Mouse (Mus musculus) layer of hippocampus, adult 18-20 months (tissue): ENCODE measurements around the gene 1700003E16Rik. TPM values are rescaled to one million over a fixed set of nuclear protein-coding genes. Genes with fewer than 3 reads are reported as not detected.

ENCODE experiments used
- DNase-seq, 2 experiments: peaks; one replicate each; pipeline ENCODE4 v3.0.0; 2022; ENCODE audit warnings: low spot score in 2 of 2
- total RNA-seq, 2 experiments: library from RNA; stranded (reverse); gene quantifications; 2 replicates each; pipeline ENCODE4 v1.2.3; 2021

The 1700003E16Rik gene
- total RNA-seq, 2 experiments from 2014 or later, result 25.3 to 26.1 TPM

DNA sequence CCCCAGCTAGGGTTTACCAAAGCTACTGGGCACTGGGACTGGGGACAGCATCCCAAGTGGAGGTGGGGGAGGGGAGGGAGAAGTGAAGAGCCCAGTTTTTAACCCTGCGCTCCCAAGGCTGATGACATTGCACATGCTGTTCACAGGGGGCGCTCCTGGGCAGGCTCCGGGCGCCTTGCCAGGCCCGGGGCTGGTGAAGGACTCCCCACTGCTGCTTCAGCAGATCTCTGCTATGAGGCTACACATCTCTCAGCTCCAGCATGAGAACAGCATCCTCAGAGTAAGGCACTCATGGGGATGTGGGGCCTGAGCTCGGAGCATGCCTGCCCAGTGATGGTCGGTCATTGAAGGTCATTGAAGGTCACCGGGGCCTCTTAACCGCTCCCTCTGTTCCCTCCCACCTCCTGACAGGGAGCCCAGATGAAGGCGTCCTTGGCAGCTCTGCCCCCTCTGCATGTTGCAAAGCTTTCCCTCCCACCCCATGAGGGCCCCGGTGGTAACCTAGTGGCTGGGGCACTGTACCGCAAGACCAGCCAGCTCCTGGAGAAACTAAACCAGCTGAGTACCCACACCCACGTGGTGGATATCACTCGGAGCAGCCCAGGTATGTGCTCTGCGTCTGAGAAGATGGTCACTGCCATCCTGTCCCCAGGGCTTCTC is 41.3 kb downstream of the 1700003E16Rik start:
- DNase-seq, result peak; percentile 71 to 81

DNA sequence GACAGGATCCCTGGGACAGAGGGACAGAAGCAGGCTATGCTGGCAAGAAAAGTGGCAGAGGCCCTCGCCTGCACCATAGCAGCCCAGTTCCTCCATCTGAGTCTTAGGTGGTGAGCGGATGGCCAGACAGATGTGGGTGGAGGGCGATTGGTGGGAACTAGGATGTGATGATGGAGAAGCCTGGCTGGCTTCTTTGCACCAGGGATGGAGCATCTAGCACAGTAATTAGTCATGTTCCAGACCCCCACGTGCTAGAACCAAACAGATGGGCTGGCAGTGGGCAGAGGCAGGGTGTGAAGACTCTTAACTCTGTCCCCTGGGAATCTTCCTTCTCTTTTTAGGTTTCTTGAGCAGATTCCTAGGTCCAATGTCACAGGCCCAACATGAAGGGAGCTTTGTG is 47.1 kb downstream of the 1700003E16Rik start:
- no peak for DNase-seq

DNA sequence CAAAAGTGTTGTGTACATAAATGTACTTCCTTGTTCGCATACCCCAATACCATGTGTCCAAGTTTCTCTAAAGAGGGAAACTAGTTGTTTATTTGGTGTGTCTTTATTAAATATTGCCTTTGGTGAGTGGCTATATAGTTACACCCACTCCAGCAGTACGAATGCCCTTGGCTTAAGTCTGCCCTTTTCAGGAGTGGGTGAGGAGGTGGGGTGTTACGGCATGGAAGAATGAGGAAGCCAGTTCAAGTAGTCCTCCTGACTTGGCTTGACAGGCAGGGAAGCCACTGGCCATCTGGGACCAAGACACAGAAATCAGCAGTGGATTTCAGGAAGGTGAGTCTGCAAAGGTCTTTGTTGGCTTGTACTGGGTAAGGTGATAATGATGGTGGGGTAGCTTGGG is 49.6 kb downstream of the 1700003E16Rik start:
- no peak for DNase-seq

DNA sequence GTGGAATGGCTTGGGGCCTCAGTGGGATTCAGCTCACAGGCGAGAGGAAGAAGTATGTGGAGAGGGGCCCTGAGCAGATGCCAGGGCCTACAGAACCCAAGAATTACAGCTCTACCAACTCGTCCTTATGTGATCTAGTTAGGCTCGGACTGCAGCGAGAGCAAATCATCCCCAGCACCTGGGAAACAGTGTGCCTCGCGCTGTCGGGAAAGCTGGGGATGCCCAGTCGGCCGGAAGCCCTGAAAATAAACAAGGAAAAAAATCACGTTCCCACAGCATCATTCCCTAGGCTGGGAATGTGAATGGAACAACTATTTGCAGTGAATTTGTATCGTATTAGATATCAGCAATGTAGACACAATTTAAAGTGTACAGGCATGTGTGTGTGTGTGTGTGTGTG is 50.1 kb downstream of the 1700003E16Rik start:
- DNase-seq, result no peak

DNA sequence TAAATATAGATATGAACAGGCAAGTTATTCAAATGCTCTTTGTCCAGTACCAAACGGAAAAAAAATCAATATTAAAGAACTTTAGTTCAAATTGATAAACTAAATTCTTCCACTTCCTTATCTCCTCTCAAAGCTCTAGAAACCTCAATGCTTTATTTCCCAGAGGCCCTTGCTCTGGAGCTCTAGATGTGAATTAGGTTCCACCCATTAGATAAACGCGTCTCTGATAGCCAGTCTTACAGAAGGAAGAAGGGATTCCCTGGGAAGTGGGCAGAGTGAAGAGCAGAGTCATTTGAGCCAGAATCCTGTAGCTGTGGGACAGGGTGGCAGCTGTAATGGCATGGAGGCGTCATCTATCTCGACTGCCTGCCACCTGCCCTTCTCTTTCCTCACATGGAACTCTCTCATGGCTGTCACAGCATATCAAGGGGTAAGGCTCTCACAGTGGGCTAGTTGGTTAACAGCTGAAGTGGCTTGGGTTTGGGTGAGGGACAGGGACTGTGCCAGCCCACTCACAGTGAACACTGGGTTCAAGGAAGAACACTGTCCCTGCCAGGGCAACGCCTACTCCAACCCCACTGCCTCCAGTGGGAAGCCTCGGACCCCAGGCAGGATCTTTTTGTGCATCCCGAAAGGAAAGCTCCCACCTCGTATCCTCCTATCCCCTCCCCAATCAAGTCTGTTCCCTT is 51.3 kb downstream of the 1700003E16Rik start:
- DNase-seq, result no peak

DNA sequence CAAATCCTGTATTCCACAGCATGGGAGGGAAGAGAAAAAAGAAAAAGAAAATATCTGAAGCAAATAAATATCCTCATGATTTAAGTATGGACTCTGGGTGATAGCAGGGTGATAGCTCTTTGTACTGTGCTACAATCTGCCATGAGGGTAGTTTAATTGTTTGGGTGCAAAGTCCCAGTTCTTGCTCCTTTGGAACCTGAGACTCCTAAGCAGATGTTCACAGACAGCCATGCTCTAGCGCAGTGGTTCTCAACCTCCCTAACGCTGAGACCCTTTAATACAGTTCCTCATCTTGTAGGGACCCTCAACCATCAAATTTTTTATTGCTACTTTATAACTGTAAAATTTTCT is 51.8 kb downstream of the 1700003E16Rik start:
- no peak for DNase-seq

DNA sequence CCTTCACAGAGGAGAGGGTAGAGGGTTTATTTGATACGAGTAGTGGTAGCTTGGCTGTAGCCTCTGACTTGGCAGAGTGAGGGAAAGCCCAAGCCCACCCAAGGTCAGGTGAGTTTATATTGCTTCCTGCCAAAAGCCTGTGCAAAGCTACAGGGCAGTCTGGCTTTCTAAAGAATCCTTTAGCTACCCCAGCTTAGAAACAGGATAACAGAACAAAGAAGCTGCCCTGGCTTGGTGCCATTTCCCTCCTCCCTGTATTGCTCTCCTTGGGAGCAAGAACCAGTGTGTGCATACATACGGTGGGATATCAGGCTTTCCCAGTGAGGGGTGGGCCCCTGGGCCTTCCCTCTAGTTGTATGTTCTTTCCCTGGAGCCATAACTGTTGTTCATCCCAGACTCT is 54.3 kb downstream of the 1700003E16Rik start:
- no peak for DNase-seq

DNA sequence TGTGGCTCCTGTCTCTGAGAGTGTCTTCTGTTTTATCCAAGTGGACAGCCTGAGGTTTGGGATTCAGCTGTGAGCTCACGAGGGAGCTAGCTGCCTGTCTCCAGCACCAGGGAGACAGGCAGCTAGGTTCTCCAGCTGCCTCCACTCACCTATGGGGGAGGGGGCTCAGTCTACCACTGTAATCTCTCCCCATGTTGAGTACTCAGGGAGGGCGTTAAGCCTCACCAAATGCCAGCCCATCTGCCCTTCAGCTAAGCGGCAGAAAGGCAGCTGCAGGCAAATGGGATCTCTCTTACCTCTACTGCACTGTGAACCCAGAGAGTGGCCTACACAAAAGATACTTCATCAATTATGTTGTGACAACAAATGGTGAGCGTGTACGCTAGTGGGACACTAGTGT is 55.3 kb downstream of the 1700003E16Rik start:
- DNase-seq, result no peak

Other genes starting within 250 kb of the 1700003E16Rik start
- 10 to 100 TPM; 40.1 to 40.8 TPM for gene Sema4f, start 216.6 kb upstream of the 1700003E16Rik start, total RNA-seq
- gene M1ap, start 209.5 kb upstream of the 1700003E16Rik start, total RNA-seq, result not detected
- 1 to 10 TPM; 3.8 to 4.3 TPM for gene Dok1, start 122.9 kb upstream of the 1700003E16Rik start, total RNA-seq
- gene Loxl3, start 122.2 kb upstream of the 1700003E16Rik start, total RNA-seq, result 1 to 10 TPM; 2.5 to 2.8 TPM
- gene Aup1, start 101.9 kb upstream of the 1700003E16Rik start, total RNA-seq, result 100 to 1,000 TPM; 125 to 137 TPM
- gene Htra2, start 101.1 kb upstream of the 1700003E16Rik start, total RNA-seq, result 10 to 100 TPM; 43.3 to 47.7 TPM
- gene Dqx1, start 98.6 kb upstream of the 1700003E16Rik start, total RNA-seq, result under 1 TPM; 0.50 to 0.61 TPM
- not detected for gene Tlx2, start 86.1 kb upstream of the 1700003E16Rik start, total RNA-seq
- 10 to 100 TPM; 33.7 to 37.9 TPM for gene Pcgf1, start 78.5 kb upstream of the 1700003E16Rik start, total RNA-seq
- not detected for gene Lbx2, start 70.0 kb upstream of the 1700003E16Rik start, total RNA-seq
- 1 to 10 TPM; 7.7 to 9.4 TPM for gene Ccdc142, start 54.8 kb upstream of the 1700003E16Rik start, total RNA-seq
- 1 to 10 TPM; 6.5 to 7.6 TPM for gene Gm42688, start 54.8 kb upstream of the 1700003E16Rik start, total RNA-seq
- 10 to 100 TPM; 58.4 to 69.3 TPM for gene Mrpl53, start 47.4 kb upstream of the 1700003E16Rik start, total RNA-seq
- 10 to 100 TPM; 27.0 TPM for gene Mogs, start 40.9 kb upstream of the 1700003E16Rik start, total RNA-seq
- gene Wbp1, start 34.8 kb upstream of the 1700003E16Rik start, total RNA-seq, result 10 to 100 TPM; 47.4 to 52.5 TPM
- gene Ino80b, start 31.0 kb upstream of the 1700003E16Rik start, total RNA-seq, result 10 to 100 TPM; 28.0 to 29.5 TPM
- gene Rtkn, start 20.9 kb upstream of the 1700003E16Rik start, total RNA-seq, result 10 to 100 TPM; 73.5 to 75.8 TPM
- gene Wdr54, start within 50 bp of the 1700003E16Rik start, total RNA-seq, result 10 to 100 TPM; 24.4 to 27.6 TPM
- gene Dctn1, start 9.5 kb downstream of the 1700003E16Rik start, total RNA-seq, result 100 to 1,000 TPM; 398 to 403 TPM
- gene Slc4a5, start 63.4 kb downstream of the 1700003E16Rik start, total RNA-seq, result 1 to 10 TPM in 1 of 2 experiments, under 1 TPM in 1; 0.25 to 1.2 TPM
- 1 to 10 TPM; 6.6 to 7.1 TPM for gene Mthfd2, start 169.5 kb downstream of the 1700003E16Rik start, total RNA-seq
- gene Mob1a, start 169.6 kb downstream of the 1700003E16Rik start, total RNA-seq, result 10 to 100 TPM; 19.2 to 20.5 TPM
- gene Bola3, start 192.7 kb downstream of the 1700003E16Rik start, total RNA-seq, result 10 to 100 TPM; 47.1 to 58.9 TPM